ENCODE assay signal across 8 mouse cellular contexts in genomic region chr13:21733466-21733865, GRCm38 (mm10). TPM values are rescaled to one million over a fixed set of nuclear protein-coding genes. Genes with fewer than 3 reads are reported as not detected.
DNase-seq lines count a peak whose midpoint lies in the region; ATAC-seq and TF ChIP-seq lines count a peak whose summit lies in the region.

No protein-coding gene starts in this region.

- no peaks in the 10 kb centered on the region for H3K9me3 ChIP-seq in hindbrain, postnatal 0 days (ENCODE audit: low read length)
- no peaks in the 10 kb centered on the region for H3K9me3 ChIP-seq in neural tube, embryonic 11.5 days (ENCODE audit: control insufficient read depth, low read length)

- no peaks in the 10 kb centered on the region for H3K36me3 ChIP-seq in hindbrain, postnatal 0 days (ENCODE audit: insufficient read depth, low read length)
- H3K36me3 ChIP-seq in neural tube, embryonic 11.5 days (ENCODE audit: control insufficient read depth, insufficient read depth, low read length): no peaks in the 10 kb centered on the region

- no peak for ATAC-seq in Patski
- peak; percentile 19 for ATAC-seq in hindbrain, postnatal 0 days
- 0 out of 2 replicates have a peak, but pooled peaks have one; percentile 3 for ATAC-seq in neural tube, embryonic 11.5 days (ENCODE audit: insufficient read depth, low FRiP score, low TSS enrichment)

- peak; percentile 10 for TF ChIP-seq CTCF in Patski (IDR thresholded peaks at IDR 0.05)
- peak; percentile 39 for TF ChIP-seq CTCF in hindbrain, postnatal 0 days (IDR thresholded peaks at IDR 0.05; ENCODE audit: low read depth)

- peak; percentile 13 for DNase-seq in cerebellum, adult 9-11 months
- no peak for DNase-seq in cerebellum, adult 8-10 months
- no peak for DNase-seq in Patski (ENCODE audit: low read depth, low spot score)
- no peak for DNase-seq in hindbrain, postnatal 0 days (ENCODE audit: low spot score)
- peak; percentile 40 for DNase-seq in neural tube, embryonic 11.5 days (ENCODE audit: low spot score)
- DNase-seq in right cerebral cortex, adult 18-20 months: no peak
- no peak for DNase-seq in urinary bladder, postnatal 10 days (ENCODE audit: low spot score)
- DNase-seq in B cell, adult 2 months: no peak

- POLR2A ChIA-PET in Patski (lab: Charles Lee): interaction anchor here (1.1 kb wide), 1 partner anchor 15 kb away, joined by 3 read pairs; no protein-coding TSS in a partner anchor

- no peak overlapping the region for H3K9ac ChIP-seq in hindbrain, postnatal 0 days (replicated peaks; ENCODE audit: low read length)
- no peak overlapping the region for H3K9ac ChIP-seq in neural tube, embryonic 11.5 days (ENCODE audit: low read length)

- H3K4me3 ChIP-seq in hindbrain, postnatal 0 days (ENCODE audit: low read length): no peak overlapping the region
- H3K4me3 ChIP-seq in neural tube, embryonic 11.5 days (ENCODE audit: low read depth, low read length): no peak overlapping the region

- no peaks in the 10 kb centered on the region for H3K27me3 ChIP-seq in Patski
- no peaks in the 10 kb centered on the region for H3K27me3 ChIP-seq in hindbrain, postnatal 0 days (ENCODE audit: insufficient read depth, low read length)
- H3K27me3 ChIP-seq in neural tube, embryonic 11.5 days (ENCODE audit: control insufficient read depth, insufficient read depth, low read length): no peaks in the 10 kb centered on the region

- CTCF ChIA-PET in Patski (lab: Charles Lee): interaction anchor here (0.7 to 1.3 kb wide), 4 partner anchors 9 to 15 kb away, joined by 3 to 4 read pairs (median 4); partner anchors contain the start of gene Hist1h2bm

- WGBS in hindbrain, postnatal 0 days: 58% methylated on average over 5 of the region's 5 CpGs
- WGBS in neural tube, embryonic 11.5 days: 65% methylated on average over 5 of the region's 5 CpGs

- H3K4me1 ChIP-seq in hindbrain, postnatal 0 days (ENCODE audit: insufficient read depth, low read length): no peaks in the 10 kb centered on the region; the same call in 1 of the 2 replicates
- H3K4me1 ChIP-seq in neural tube, embryonic 11.5 days (ENCODE audit: control insufficient read depth, insufficient read depth, low read length): no peaks in the 10 kb centered on the region

- peak overlapping the region; percentile 83; the same call in 1 of the 2 replicates for H3K27ac ChIP-seq in hindbrain, postnatal 0 days
- H3K27ac ChIP-seq in neural tube, embryonic 11.5 days (ENCODE audit: low read depth, low read length): peak overlapping the region; percentile 97

- no peak overlapping the region for H3K4me2 ChIP-seq in hindbrain, postnatal 0 days (ENCODE audit: low read depth, low read length)
- no peak overlapping the region for H3K4me2 ChIP-seq in neural tube, embryonic 11.5 days (ENCODE audit: low read depth)

- in situ Hi-C loops in Patski (cut with MboI; ENCODE audit: low pct_unique_long_range_greater_than_20kb): loop anchor here (10.0 kb wide), 1 partner anchor 301 kb away; the partner anchor contains the start of genes Hist1h2ah and Hist1h2bk

RNA-seq across cellular contexts. Expression of gene Hist1h4j, which starts 1.4 kb away (rescaled TPM):
- 1.2 TPM for polyA plus RNA-seq in Patski (2021)
- 1,214 and 1,310 TPM in 2 replicates for total RNA-seq in hindbrain, postnatal 0 days (2014; rRNA removed)
- polyA plus RNA-seq in hindbrain, postnatal 0 days (2015; fragmentation: Nextera tagmentation; extraction: Ambion mirVana): not detected in 2 replicates
- polyA plus RNA-seq in neural tube, embryonic 11.5 days (2014; fragmentation: Nextera tagmentation; extraction: Ambion mirVana): 1.1 and 1.4 TPM in 2 replicates

RNA-seq across cellular contexts. Expression of gene Hist1h2bm, which starts 11.6 kb away (rescaled TPM):
- not detected for polyA plus RNA-seq in Patski (2021)
- 1,597 and 1,943 TPM in 2 replicates for total RNA-seq in hindbrain, postnatal 0 days (2014; rRNA removed)
- polyA plus RNA-seq in hindbrain, postnatal 0 days (2015; fragmentation: Nextera tagmentation; extraction: Ambion mirVana): 1.3 and 1.7 TPM in 2 replicates
- polyA plus RNA-seq in neural tube, embryonic 11.5 days (2014; fragmentation: Nextera tagmentation; extraction: Ambion mirVana): 4.3 and 4.6 TPM in 2 replicates

RNA-seq across cellular contexts. Expression of gene Hist1h3h, which starts 16.0 kb away (rescaled TPM):
- 4.9 TPM for polyA plus RNA-seq in Patski (2021)
- total RNA-seq in hindbrain, postnatal 0 days (2014; rRNA removed): 1,004 and 1,140 TPM in 2 replicates
- polyA plus RNA-seq in hindbrain, postnatal 0 days (2015; fragmentation: Nextera tagmentation; extraction: Ambion mirVana): 1.9 and 6.2 TPM in 2 replicates
- polyA plus RNA-seq in neural tube, embryonic 11.5 days (2014; fragmentation: Nextera tagmentation; extraction: Ambion mirVana): 5.6 and 23.9 TPM in 2 replicates

RNA-seq across cellular contexts. Expression of gene Hist1h4k, which starts 16.8 kb away (rescaled TPM):
- 6.5 TPM for polyA plus RNA-seq in Patski (2021)
- total RNA-seq in hindbrain, postnatal 0 days (2014; rRNA removed): 380 and 998 TPM in 2 replicates
- polyA plus RNA-seq in hindbrain, postnatal 0 days (2015; fragmentation: Nextera tagmentation; extraction: Ambion mirVana): 1.6 and 1.9 TPM in 2 replicates
- 1.8 and 2.3 TPM in 2 replicates for polyA plus RNA-seq in neural tube, embryonic 11.5 days (2014; fragmentation: Nextera tagmentation; extraction: Ambion mirVana)

RNA-seq across cellular contexts. Expression of gene Hist1h2ai, which starts 17.2 kb away (rescaled TPM):
- polyA plus RNA-seq in Patski (2021): not detected
- 934 and 1,282 TPM in 2 replicates for total RNA-seq in hindbrain, postnatal 0 days (2014; rRNA removed)
- polyA plus RNA-seq in hindbrain, postnatal 0 days (2015; fragmentation: Nextera tagmentation; extraction: Ambion mirVana): 4.5 and 5.8 TPM in 2 replicates
- polyA plus RNA-seq in neural tube, embryonic 11.5 days (2014; fragmentation: Nextera tagmentation; extraction: Ambion mirVana): 13.2 and 19.5 TPM in 2 replicates

Comparison
In these comparisons a context has a peak if more than half of its experiments do, and no peak if none do; other contexts are left out.
1. DNase-seq: peak in cerebellum, adult 9-11 months (single experiment) and neural tube, embryonic 11.5 days (single experiment); none in cerebellum, adult 8-10 months (single experiment), Patski (single experiment), hindbrain, postnatal 0 days (single experiment), right cerebral cortex, adult 18-20 months (single experiment), urinary bladder, postnatal 10 days (single experiment) and B cell, adult 2 months (0 of 2).